Mouse (Mus musculus) hindbrain, embryonic 11.5 days (tissue): ENCODE measurements around the gene Tfip11. TPM values are rescaled to one million over a fixed set of nuclear protein-coding genes. Genes with fewer than 3 reads are reported as not detected.

Experiments used
- ATAC-seq: fragments of 200-750 bp; cut with Nextera tagmentation; 2 replicates; pipeline ENCODE4 v1.8.0; 2017; ENCODE audit warnings: mild to moderate bottlenecking, moderate TSS enrichment, moderate library complexity; ENCODE audit not compliant: low FRiP score
- DNase-seq: peaks from one replicate; pipeline ENCODE4 v3.0.0-alpha.2; 2015; ENCODE audit warnings: low spot score
- H3K27ac ChIP-seq: fragments of 300-500 bp; sonication (generic); 2 replicates; pipeline ENCODE4 v1.5.1; 2014; ENCODE audit warnings: mild to moderate bottlenecking, low read depth, low read length
- H3K27me3 ChIP-seq: fragments of 300-500 bp; sonication (generic); 2 replicates; pipeline ENCODE4 v1.6.1; 2014; ENCODE audit warnings: mild to moderate bottlenecking, low read length, moderate library complexity, mixed read lengths; ENCODE audit not compliant: control insufficient read depth, insufficient read depth
- H3K36me3 ChIP-seq: fragments of 300-500 bp; sonication (generic); 2 replicates; pipeline ENCODE4 v1.6.1; 2014; ENCODE audit warnings: mild to moderate bottlenecking, low read length, moderate library complexity, mixed read lengths; ENCODE audit not compliant: control insufficient read depth, insufficient read depth
- H3K4me1 ChIP-seq: fragments of 300-500 bp; sonication (generic); replicated peaks from 2 replicates; pipeline ENCODE4 v1.6.1; 2014; ENCODE audit warnings: low read length, mixed read lengths; ENCODE audit not compliant: control insufficient read depth, insufficient read depth
- H3K4me2 ChIP-seq: fragments of 300-500 bp; sonication (generic); replicated peaks from 2 replicates; pipeline ENCODE4 v1.6.1; 2014; ENCODE audit warnings: mild to moderate bottlenecking, low read depth, low read length
- H3K4me3 ChIP-seq: fragments of 300-500 bp; sonication (generic); 2 replicates; pipeline ENCODE4 v1.5.1; 2014; ENCODE audit warnings: low read depth, low read length
- H3K9ac ChIP-seq: fragments of 300-500 bp; sonication (generic); 2 replicates; pipeline ENCODE4 v1.6.1; 2014; ENCODE audit warnings: low read depth, low read length
- H3K9me3 ChIP-seq: fragments of 300-500 bp; sonication (generic); 2 replicates; pipeline ENCODE4 v1.6.1; 2016; ENCODE audit warnings: low read length; ENCODE audit not compliant: control insufficient read depth
- WGBS: fragments of 180-500 bp; shearing (Covaris S2); extraction: QIAGEN DNeasy Blood & Tissue Kit; methylation state at CpG from one replicate; pipeline ENCODE4 v1.1.7; 2014; 5-methylcytosine and 5-hydroxymethylcytosine counted together
- polyA plus RNA-seq: library from polyadenylated mRNA; unstranded; fragments of >200 nt; fragmentation: Nextera tagmentation; extraction: Ambion mirVana; gene quantifications from 2 replicates; pipeline ENCODE4 v1.2.1, GENCODE M21; 2014

Gene Tfip11
- polyA plus RNA-seq, 1 experiment from 2014 or later, result 17.6 TPM

- H3K27ac ChIP-seq, result no peak overlapping the region
- H3K4me2 ChIP-seq, result no peak overlapping the region
- H3K9ac ChIP-seq, result no peak overlapping the region
- no peak for DNase-seq
- ATAC-seq, result no peak
- no peaks in the 10 kb centered on the region; the same call in 1 of the 2 replicates for H3K36me3 ChIP-seq
- no peaks in the 10 kb centered on the region for H3K9me3 ChIP-seq
- no peaks in the 10 kb centered on the region for H3K27me3 ChIP-seq
- H3K4me3 ChIP-seq, result no peak overlapping the region
- 89% methylated on average over 13 of the region's 13 CpGs for WGBS
- no peaks in the 10 kb centered on the region for H3K4me1 ChIP-seq
Observed at GRCm38 (mm10) chr5:112384805-112385472, 58.8 kb downstream of the Tfip11 start.

GRCm38 (mm10) chr5:112385973-112386372 lies 59.8 kb downstream of the Tfip11 start:
- no peak overlapping the region for H3K27ac ChIP-seq
- no peak overlapping the region for H3K9ac ChIP-seq
- H3K4me1 ChIP-seq, result no peaks in the 10 kb centered on the region
- H3K27me3 ChIP-seq, result no peaks in the 10 kb centered on the region
- H3K36me3 ChIP-seq, result no peaks in the 10 kb centered on the region; the same call in 1 of the 2 replicates
- ATAC-seq (no peak), DNase-seq (no peak)
- no peak overlapping the region for H3K4me2 ChIP-seq
- H3K9me3 ChIP-seq, result no peaks in the 10 kb centered on the region
- H3K4me3 ChIP-seq, result no peak overlapping the region
- WGBS, result 89% methylated on average over 2 of the region's 2 CpGs

Other genes with a start within 250 kb of the Tfip11 start
- 1.4 and 1.9 TPM in 2 replicates for gene Cryba4, start 73.8 kb upstream of the Tfip11 start, polyA plus RNA-seq
- gene Crybb1, start 70.5 kb upstream of the Tfip11 start, polyA plus RNA-seq, result 0.59 and 0.88 TPM in 2 replicates
- 27.0 and 32.3 TPM in 2 replicates for gene Tpst2, start 49.7 kb upstream of the Tfip11 start, polyA plus RNA-seq
- 49.8 and 50.5 TPM in 2 replicates for gene Srrd, start 16.7 kb downstream of the Tfip11 start, polyA plus RNA-seq
- 29.8 and 30.0 TPM in 2 replicates for gene Hps4, start 16.7 kb downstream of the Tfip11 start, polyA plus RNA-seq
- 0.13 and 0.26 TPM in 2 replicates for gene Gm6583, start 29.7 kb downstream of the Tfip11 start, polyA plus RNA-seq
- 26.0 and 41.6 TPM in 2 replicates for gene Asphd2, start 68.5 kb downstream of the Tfip11 start, polyA plus RNA-seq
- gene Gm6588, start 123.1 kb downstream of the Tfip11 start, polyA plus RNA-seq, result 0.14 and 0.28 TPM in 2 replicates